Mouse (Mus musculus): ENCODE measurements around the gene Unc13d.
A peak's percentile ranks its signal among the peaks of the same experiment; 100 is the strongest.

GRCm38 (mm10) chr11:116050196-116050595, 27.6 kb downstream of the Unc13d start:
- TF ChIP-seq EP300 (IDR thresholded peaks at IDR 0.05), result peak; percentile 17; the same call in 1 of the 2 replicates
- no peak for TF ChIP-seq CTCF (IDR thresholded peaks at IDR 0.05)
